Mouse (Mus musculus): Measurements from ENCODE around the gene Bcor. TPM values are rescaled to one million over a fixed set of nuclear protein-coding genes. Genes with fewer than 3 reads are reported as not detected.

Gene Bcor
- polyA plus RNA-seq, 1 experiment: 15.8 TPM

- Histone ChIP-seq H3K9ac (ENCODE audit: low read depth, poor library complexity, severe bottlenecking) (no peak overlapping the region), H3K9me3 (replicated peaks; ENCODE audit: control insufficient read depth, insufficient read depth, low read length, poor library complexity, severe bottlenecking) (no peaks in the 10 kb centered on the region), H3K27ac (ENCODE audit: insufficient read depth, low read length) (peak overlapping the region; percentile 71), H3K27me3 (ENCODE audit: control insufficient read depth, insufficient read depth, low read length, poor library complexity, severe bottlenecking) (no peaks in the 10 kb centered on the region), H3K4me1 (ENCODE audit: control insufficient read depth, insufficient read depth, low read length) (peaks cover 8% of the 10 kb centered on the region), H3K4me3 (ENCODE audit: low read depth, low read length) (no peak overlapping the region), H3K36me3 (ENCODE audit: control insufficient read depth, insufficient read depth, low read length, poor library complexity, severe bottlenecking) (no peaks in the 10 kb centered on the region)
- TF ChIP-seq CTCF (IDR thresholded peaks at IDR 0.05; ENCODE audit: low read depth, low read length) (no peak), POLR2A (IDR thresholded peaks at IDR 0.05; ENCODE audit: insufficient read depth, low read length) (no peak), EP300 (IDR thresholded peaks at IDR 0.05; ENCODE audit: insufficient read depth, low read depth, low read length) (no peak)
Observed at GRCm38 (mm10) chrX:12048166-12048565, 112.0 kb downstream of the Bcor start.

DNA sequence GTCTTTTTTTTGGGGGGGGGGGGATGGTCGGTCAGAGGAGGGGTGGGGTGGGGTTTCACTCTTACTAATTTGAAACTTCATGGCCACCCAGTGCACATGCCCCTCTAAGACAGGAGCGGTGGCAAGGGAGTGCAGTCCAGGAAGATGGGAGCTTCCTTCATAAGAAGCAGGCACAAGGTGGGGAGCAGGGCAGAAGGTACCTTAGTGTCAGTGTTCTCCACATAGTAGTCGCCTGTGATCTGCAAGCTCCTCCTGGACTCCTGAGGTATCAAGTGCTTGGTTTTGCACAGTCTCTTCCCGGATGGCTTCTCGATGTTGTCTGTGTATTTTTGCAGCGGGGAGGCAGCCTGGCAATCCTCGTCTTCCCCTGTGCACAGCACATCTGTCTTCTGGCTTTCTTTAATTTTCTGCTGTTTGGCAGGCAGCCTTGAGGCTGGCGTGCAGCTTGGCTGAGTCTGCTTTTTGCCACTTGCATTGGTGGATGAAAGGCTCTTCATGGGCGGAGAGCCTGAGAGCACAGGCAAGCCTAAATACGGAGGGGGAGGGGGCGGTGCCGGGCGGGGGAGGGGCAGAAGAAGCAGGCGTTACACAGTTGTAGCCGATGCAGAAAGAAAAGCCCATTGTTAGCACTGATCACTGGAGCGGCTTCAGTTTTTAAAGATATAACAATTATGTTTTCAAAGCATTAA is 112.8 kb downstream of the Bcor start:
- H3K9ac ChIP-seq (ENCODE audit: low read depth, poor library complexity, severe bottlenecking): no peak overlapping the region
- no peaks in the 10 kb centered on the region for H3K36me3 ChIP-seq (ENCODE audit: control insufficient read depth, insufficient read depth, low read length, poor library complexity, severe bottlenecking)
- TF ChIP-seq CTCF (IDR thresholded peaks at IDR 0.05; ENCODE audit: low read depth, low read length): no peak
- TF ChIP-seq POLR2A (IDR thresholded peaks at IDR 0.05; ENCODE audit: insufficient read depth, low read length): no peak
- TF ChIP-seq EP300 (IDR thresholded peaks at IDR 0.05; ENCODE audit: insufficient read depth, low read depth, low read length): no peak
- no peaks in the 10 kb centered on the region for H3K9me3 ChIP-seq (replicated peaks; ENCODE audit: control insufficient read depth, insufficient read depth, low read length, poor library complexity, severe bottlenecking)
- H3K27ac ChIP-seq (ENCODE audit: insufficient read depth, low read length): peak overlapping the region; percentile 15; the same call in 1 of the 2 replicates
- H3K4me3 ChIP-seq (ENCODE audit: low read depth, low read length): peak overlapping the region; percentile 54
- no peaks in the 10 kb centered on the region for H3K27me3 ChIP-seq (ENCODE audit: control insufficient read depth, insufficient read depth, low read length, poor library complexity, severe bottlenecking)
- peaks cover 10% of the 10 kb centered on the region for H3K4me1 ChIP-seq (ENCODE audit: control insufficient read depth, insufficient read depth, low read length)

- Histone ChIP-seq H3K9me3 (replicated peaks; ENCODE audit: control insufficient read depth, insufficient read depth, low read length, poor library complexity, severe bottlenecking) (no peaks in the 10 kb centered on the region), H3K4me3 (ENCODE audit: low read depth, low read length) (no peak overlapping the region), H3K36me3 (ENCODE audit: control insufficient read depth, insufficient read depth, low read length, poor library complexity, severe bottlenecking) (no peaks in the 10 kb centered on the region), H3K4me1 (ENCODE audit: control insufficient read depth, insufficient read depth, low read length) (peaks cover 10% of the 10 kb centered on the region), H3K9ac (ENCODE audit: low read depth, poor library complexity, severe bottlenecking) (no peak overlapping the region), H3K27me3 (ENCODE audit: control insufficient read depth, insufficient read depth, low read length, poor library complexity, severe bottlenecking) (no peaks in the 10 kb centered on the region), H3K27ac (ENCODE audit: insufficient read depth, low read length) (no peak overlapping the region)
- no peak for TF ChIP-seq CTCF (IDR thresholded peaks at IDR 0.05; ENCODE audit: low read depth, low read length)
- TF ChIP-seq EP300 (IDR thresholded peaks at IDR 0.05; ENCODE audit: insufficient read depth, low read depth, low read length): no peak
- TF ChIP-seq POLR2A (IDR thresholded peaks at IDR 0.05; ENCODE audit: insufficient read depth, low read length): no peak
Observed at GRCm38 (mm10) chrX:12046676-12047075, 113.5 kb downstream of the Bcor start.

DNA sequence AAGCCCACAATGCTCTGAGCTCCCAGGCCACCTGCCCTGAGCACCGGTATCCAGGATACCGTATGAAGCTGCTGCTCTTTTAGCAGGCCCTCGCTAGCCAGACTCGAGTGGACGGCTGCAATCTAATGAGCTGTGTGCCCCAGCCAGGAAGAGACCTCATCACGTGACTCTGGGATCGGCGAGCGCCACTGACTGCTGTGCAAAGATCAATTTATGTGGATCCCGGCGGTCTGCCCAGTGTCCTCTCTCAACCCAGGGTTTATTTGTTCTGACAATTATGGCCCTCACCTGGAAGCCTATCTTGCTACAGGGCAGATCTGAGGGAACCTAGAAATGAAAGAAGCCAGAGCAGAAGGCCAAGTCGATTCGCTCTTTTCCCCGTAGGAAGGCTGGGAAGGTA is 116.8 kb downstream of the Bcor start:
- Histone ChIP-seq H3K9me3 (replicated peaks; ENCODE audit: control insufficient read depth, insufficient read depth, low read length, poor library complexity, severe bottlenecking) (no peaks in the 10 kb centered on the region), H3K4me1 (ENCODE audit: control insufficient read depth, insufficient read depth, low read length) (peaks cover 10% of the 10 kb centered on the region), H3K27ac (ENCODE audit: insufficient read depth, low read length) (no peak overlapping the region), H3K4me3 (ENCODE audit: low read depth, low read length) (no peak overlapping the region), H3K9ac (ENCODE audit: low read depth, poor library complexity, severe bottlenecking) (no peak overlapping the region), H3K27me3 (ENCODE audit: control insufficient read depth, insufficient read depth, low read length, poor library complexity, severe bottlenecking) (no peaks in the 10 kb centered on the region), H3K36me3 (ENCODE audit: control insufficient read depth, insufficient read depth, low read length, poor library complexity, severe bottlenecking) (no peaks in the 10 kb centered on the region)
- TF ChIP-seq POLR2A (IDR thresholded peaks at IDR 0.05; ENCODE audit: insufficient read depth, low read length): no peak
- no peak for TF ChIP-seq CTCF (IDR thresholded peaks at IDR 0.05; ENCODE audit: low read depth, low read length)
- no peak for TF ChIP-seq EP300 (IDR thresholded peaks at IDR 0.05; ENCODE audit: insufficient read depth, low read depth, low read length)

DNA sequence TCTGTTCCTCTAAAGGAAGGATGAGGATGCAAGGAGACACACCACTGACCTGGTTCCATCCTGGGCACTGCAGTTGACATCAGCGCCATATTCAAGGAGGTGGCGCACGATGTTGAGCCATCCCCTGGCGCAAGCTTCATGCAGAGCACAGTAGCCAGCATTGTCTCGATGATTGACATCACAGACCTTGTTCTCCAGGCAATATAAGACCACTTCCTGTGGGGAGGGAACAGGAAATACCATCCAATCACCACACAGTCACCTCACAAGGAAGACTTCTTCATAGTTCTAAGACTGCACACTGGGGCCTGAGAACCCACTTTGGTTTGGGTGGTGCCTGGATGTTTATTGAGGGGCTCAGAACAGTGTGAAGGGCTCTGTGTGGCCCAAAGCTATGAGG is 118.7 kb downstream of the Bcor start:
- Histone ChIP-seq H3K4me3 (ENCODE audit: low read depth, low read length) (no peak overlapping the region), H3K9me3 (replicated peaks; ENCODE audit: control insufficient read depth, insufficient read depth, low read length, poor library complexity, severe bottlenecking) (no peaks in the 10 kb centered on the region), H3K36me3 (ENCODE audit: control insufficient read depth, insufficient read depth, low read length, poor library complexity, severe bottlenecking) (no peaks in the 10 kb centered on the region), H3K27ac (ENCODE audit: insufficient read depth, low read length) (no peak overlapping the region), H3K9ac (ENCODE audit: low read depth, poor library complexity, severe bottlenecking) (no peak overlapping the region), H3K27me3 (ENCODE audit: control insufficient read depth, insufficient read depth, low read length, poor library complexity, severe bottlenecking) (no peaks in the 10 kb centered on the region), H3K4me1 (ENCODE audit: control insufficient read depth, insufficient read depth, low read length) (peaks cover 8% of the 10 kb centered on the region)
- no peak for TF ChIP-seq CTCF (IDR thresholded peaks at IDR 0.05; ENCODE audit: low read depth, low read length)
- TF ChIP-seq POLR2A (IDR thresholded peaks at IDR 0.05; ENCODE audit: insufficient read depth, low read length): no peak
- TF ChIP-seq EP300 (IDR thresholded peaks at IDR 0.05; ENCODE audit: insufficient read depth, low read depth, low read length): no peak

- Histone ChIP-seq H3K27ac (ENCODE audit: insufficient read depth, low read length) (peak overlapping the region; percentile 26), H3K36me3 (ENCODE audit: control insufficient read depth, insufficient read depth, low read length, poor library complexity, severe bottlenecking) (no peaks in the 10 kb centered on the region), H3K9me3 (replicated peaks; ENCODE audit: control insufficient read depth, insufficient read depth, low read length, poor library complexity, severe bottlenecking) (no peaks in the 10 kb centered on the region), H3K27me3 (ENCODE audit: control insufficient read depth, insufficient read depth, low read length, poor library complexity, severe bottlenecking) (no peaks in the 10 kb centered on the region), H3K4me3 (ENCODE audit: low read depth, low read length) (no peak overlapping the region), H3K9ac (ENCODE audit: low read depth, poor library complexity, severe bottlenecking) (no peak overlapping the region), H3K4me1 (ENCODE audit: control insufficient read depth, insufficient read depth, low read length) (no peaks in the 10 kb centered on the region)
- no peak for TF ChIP-seq POLR2A (IDR thresholded peaks at IDR 0.05; ENCODE audit: insufficient read depth, low read length)
- no peak for TF ChIP-seq CTCF (IDR thresholded peaks at IDR 0.05; ENCODE audit: low read depth, low read length)
- TF ChIP-seq EP300 (IDR thresholded peaks at IDR 0.05; ENCODE audit: insufficient read depth, low read depth, low read length): no peak
Observed at GRCm38 (mm10) chrX:12014726-12015464, 145.3 kb downstream of the Bcor start.

Data from ES-Bruce4 (cell line).